Comparison of ENCODE assay signal across 22 mouse cellular contexts in genomic region chr16:86454031-86454430, GRCm38 (mm10).
DNase-seq lines count a peak whose midpoint lies in the region; ATAC-seq and TF ChIP-seq lines count a peak whose summit lies in the region.
"Had no signal": no experiment of that assay in that cellular context is flagged by ENCODE, and none has a peak within 500 bp of the region (broad histone marks: within the 10 kb centered on the region; RNA-seq: fewer than 3 reads in every experiment).

No protein-coding gene starts in this region.

- no peak overlapping the region for H3K4me2 ChIP-seq in kidney, postnatal 0 days (ENCODE audit: low read length)
- H3K4me2 ChIP-seq: forebrain, embryonic 15.5 days; heart, embryonic 12.5 days; hindbrain, embryonic 14.5 days; intestine, embryonic 15.5 days had no signal

- intact Hi-C loops in heart, postnatal 36 days (cut with DNase I) = loop anchor here (10.0 kb wide), 1 partner anchor 591 kb away; no protein-coding TSS in a partner anchor

- no peak overlapping the region for H3K9ac ChIP-seq in kidney, postnatal 0 days (ENCODE audit: low read depth, low read length)
- H3K9ac ChIP-seq: forebrain, embryonic 15.5 days; heart, embryonic 12.5 days; hindbrain, embryonic 14.5 days; intestine, embryonic 15.5 days had no signal

- no peak for TF ChIP-seq CTCF in kidney, postnatal 0 days (IDR thresholded peaks at IDR 0.05; ENCODE audit: low read depth)

- no peaks in the 10 kb centered on the region for H3K36me3 ChIP-seq in kidney, postnatal 0 days (ENCODE audit: insufficient read depth, low read length)
- H3K36me3 ChIP-seq: forebrain, embryonic 15.5 days; G1E; heart, embryonic 12.5 days; hindbrain, embryonic 10.5 days; intestine, embryonic 15.5 days had no signal

- H3K9me3 ChIP-seq in kidney, postnatal 0 days (replicated peaks; ENCODE audit: low read length) = no peaks in the 10 kb centered on the region
- H3K9me3 ChIP-seq: forebrain, embryonic 15.5 days; G1E; heart, embryonic 12.5 days; hindbrain, embryonic 10.5 days; intestine, embryonic 15.5 days had no signal

- no peak overlapping the region for H3K4me3 ChIP-seq in kidney, postnatal 0 days (replicated peaks; ENCODE audit: low read depth, low read length)
- H3K4me3 ChIP-seq: forebrain, embryonic 15.5 days; heart, embryonic 12.5 days; hindbrain, embryonic 10.5 days; intestine, embryonic 15.5 days had no signal

- H3K27ac ChIP-seq in kidney, postnatal 0 days = no peak overlapping the region
- H3K27ac ChIP-seq: forebrain, embryonic 15.5 days; hindbrain, embryonic 10.5 days; hindbrain, embryonic 14.5 days; intestine, embryonic 15.5 days had no signal

- no peaks in the 10 kb centered on the region for H3K27me3 ChIP-seq in kidney, postnatal 0 days (ENCODE audit: insufficient read depth, low read length)
- H3K27me3 ChIP-seq: forebrain, embryonic 15.5 days; heart, embryonic 12.5 days; intestine, embryonic 15.5 days; Patski had no signal

- peak; percentile 54 for DNase-seq in heart, adult 8-10 months (ENCODE audit: low spot score)
- no peak for DNase-seq in heart, postnatal 36 days
- peak; percentile 27 for DNase-seq in kidney, postnatal 0 days (ENCODE audit: low spot score)
- no peak for DNase-seq in kidney, adult 18-20 months
- DNase-seq in retina, postnatal 1 day = peak; percentile 10
- DNase-seq in retina, embryonic 14.5 days (ENCODE audit: low spot score) = no peak
- peak; percentile 33 for DNase-seq in brain, adult 2 months (ENCODE audit: low read depth, low spot score)
- DNase-seq in layer of hippocampus, adult 9-10 months (ENCODE audit: low spot score) = no peak
- DNase-seq: adrenal gland, postnatal 25 days; B cell, adult 2 months; cerebellum, adult 2 months; cerebellum, postnatal 10 days; gastrocnemius, postnatal 10 days had no signal

- 0 out of 2 replicates have a peak, but pooled peaks cover 3% of the 10 kb centered on the region for H3K4me1 ChIP-seq in kidney, postnatal 0 days (replicated peaks; ENCODE audit: insufficient read depth, low read length)
- H3K4me1 ChIP-seq: forebrain, embryonic 15.5 days; heart, embryonic 12.5 days; hindbrain, embryonic 10.5 days; intestine, embryonic 15.5 days had no signal

- no peak for ATAC-seq in kidney, postnatal 0 days (replicated peaks; ENCODE audit: low FRiP score, low read depth)
- ATAC-seq: activated CD4-positive, CD25-positive, alpha-beta regulatory T cell, adult 4 months; CD4-positive, CD25-positive, alpha-beta regulatory T cell, adult 4 months; forebrain, embryonic 15.5 days; intestine, embryonic 15.5 days; Patski had no signal

Comparison
In these comparisons a context has a peak if more than half of its experiments do, and no peak if none do; other contexts are left out.
1. DNase-seq: peak in heart, adult 8-10 months (single experiment), kidney, postnatal 0 days (single experiment), retina, postnatal 1 day (single experiment) and brain, adult 2 months (single experiment); none in heart, postnatal 36 days (0 of 2), kidney, adult 18-20 months (single experiment), retina, embryonic 14.5 days (single experiment) and layer of hippocampus, adult 9-10 months (single experiment).